Mouse (Mus musculus) heart, embryonic 10.5 days (tissue): ENCODE data around the gene Sdhb. TPM values are rescaled to one million over a fixed set of nuclear protein-coding genes. Genes with fewer than 3 reads are reported as not detected.

ENCODE experiments used
- DNase-seq: peaks from one replicate; pipeline ENCODE4 v3.0.0-alpha.2; 2017; ENCODE audit warnings: low spot score
- H3K27ac ChIP-seq: fragments of 300-500 bp; sonication (generic); 2 replicates; pipeline ENCODE4 v1.5.1; 2016; ENCODE audit warnings: mild to moderate bottlenecking
- H3K27me3 ChIP-seq: fragments of 300-500 bp; sonication (generic); 2 replicates; pipeline ENCODE4 v1.6.1; 2016; ENCODE audit warnings: mild to moderate bottlenecking; ENCODE audit not compliant: poor library complexity, insufficient read depth, severe bottlenecking
- H3K36me3 ChIP-seq: fragments of 300-500 bp; sonication (generic); 2 replicates; pipeline ENCODE4 v1.6.1; 2016; ENCODE audit warnings: mild to moderate bottlenecking, moderate library complexity
- H3K4me1 ChIP-seq: fragments of 300-500 bp; sonication (generic); 2 replicates; pipeline ENCODE4 v1.6.1; 2016; ENCODE audit warnings: mild to moderate bottlenecking
- H3K4me3 ChIP-seq: fragments of 300-500 bp; sonication (generic); 2 replicates; pipeline ENCODE4 v1.5.1; 2016; ENCODE audit warnings: mild to moderate bottlenecking, moderate library complexity
- H3K9me3 ChIP-seq: fragments of 300-500 bp; sonication (generic); 2 replicates; pipeline ENCODE4 v1.6.1; 2016; ENCODE audit warnings: mild to moderate bottlenecking, moderate library complexity
- WGBS: fragments of 180-500 bp; shearing (Covaris S2); methylation state at CpG from one replicate; pipeline ENCODE4 v1.1.7; 2016; 5-methylcytosine and 5-hydroxymethylcytosine counted together
- polyA plus RNA-seq: library from polyadenylated mRNA; unstranded; fragments of >200 nt; fragmentation: Nextera tagmentation; extraction: Ambion mirVana; gene quantifications from 2 replicates; pipeline ENCODE4 v1.2.1, GENCODE M21; 2016

Sdhb gene
- polyA plus RNA-seq, 1 experiment from 2014 or later, result 605 TPM

GRCm38 (mm10) chr4:140964620-140965019 is 3.6 kb downstream of the Sdhb start:
- peak; percentile 85 for DNase-seq
- H3K4me1 ChIP-seq, result peaks cover 34% of the 10 kb centered on the region
- H3K9me3 ChIP-seq, result no peaks in the 10 kb centered on the region
- no peaks in the 10 kb centered on the region for H3K27me3 ChIP-seq
- no peak overlapping the region for H3K27ac ChIP-seq
- WGBS, result 31% methylated on average over 7 of the region's 7 CpGs
- H3K4me3 ChIP-seq, result no peak overlapping the region
- peaks cover 38% of the 10 kb centered on the region for H3K36me3 ChIP-seq

- no peak overlapping the region for H3K4me3 ChIP-seq
- no peak for DNase-seq
- H3K27ac ChIP-seq, result no peak overlapping the region
- H3K27me3 ChIP-seq, result no peaks in the 10 kb centered on the region
- H3K36me3 ChIP-seq, result peaks cover 68% of the 10 kb centered on the region
- H3K4me1 ChIP-seq, result peaks cover 13% of the 10 kb centered on the region
- WGBS, result 84% methylated on average over 11 of the region's 11 CpGs
- no peaks in the 10 kb centered on the region for H3K9me3 ChIP-seq
Measured at GRCm38 (mm10) chr4:140967386-140968159, 6.6 kb downstream of the Sdhb start.

- H3K27ac ChIP-seq, result no peak overlapping the region
- WGBS, result 87% methylated on average over 13 of the region's 13 CpGs
- H3K36me3 ChIP-seq, result peaks cover 99% of the 10 kb centered on the region
- no peaks in the 10 kb centered on the region for H3K27me3 ChIP-seq
- no peak for DNase-seq
- no peak overlapping the region for H3K4me3 ChIP-seq
- H3K9me3 ChIP-seq, result no peaks in the 10 kb centered on the region
- no peaks in the 10 kb centered on the region for H3K4me1 ChIP-seq
Measured at GRCm38 (mm10) chr4:140971691-140972090, 10.7 kb downstream of the Sdhb start.

- Histone ChIP-seq H3K4me3 (no peak overlapping the region), H3K4me1 (no peaks in the 10 kb centered on the region; the same call in 1 of the 2 replicates), H3K27me3 (no peaks in the 10 kb centered on the region), H3K36me3 (peaks cover 100% of the 10 kb centered on the region), H3K27ac (no peak overlapping the region), H3K9me3 (no peaks in the 10 kb centered on the region)
- DNase-seq, result no peak
- WGBS, result 92% methylated on average over 6 of the region's 6 CpGs
Measured at GRCm38 (mm10) chr4:140974408-140974807, 13.4 kb downstream of the Sdhb start.

- no peaks in the 10 kb centered on the region; the same call in 1 of the 2 replicates for H3K4me1 ChIP-seq
- DNase-seq, result no peak
- H3K9me3 ChIP-seq, result no peaks in the 10 kb centered on the region
- H3K4me3 ChIP-seq, result no peak overlapping the region
- H3K36me3 ChIP-seq, result peaks cover 97% of the 10 kb centered on the region
- H3K27ac ChIP-seq, result no peak overlapping the region
- no peaks in the 10 kb centered on the region for H3K27me3 ChIP-seq
- 96% methylated on average over 7 of the region's 7 CpGs for WGBS
Measured at GRCm38 (mm10) chr4:140975356-140975755, 14.4 kb downstream of the Sdhb start.

- H3K4me1 ChIP-seq, result no peaks in the 10 kb centered on the region; the same call in 1 of the 2 replicates
- H3K27me3 ChIP-seq, result no peaks in the 10 kb centered on the region
- 0 out of 2 replicates have a peak, but pooled peaks cover 4% of the 10 kb centered on the region for H3K9me3 ChIP-seq
- H3K27ac ChIP-seq, result no peak overlapping the region
- no peak overlapping the region for H3K4me3 ChIP-seq
- 85% methylated on average over 10 of the region's 10 CpGs for WGBS
- DNase-seq, result no peak
- peaks cover 81% of the 10 kb centered on the region for H3K36me3 ChIP-seq
Measured at GRCm38 (mm10) chr4:140977278-140977677, 16.3 kb downstream of the Sdhb start.

GRCm38 (mm10) chr4:140977886-140978692 is 17.1 kb downstream of the Sdhb start:
- 84% methylated on average over 14 of the region's 14 CpGs for WGBS
- Histone ChIP-seq H3K27ac (no peak overlapping the region), H3K27me3 (no peaks in the 10 kb centered on the region), H3K4me3 (no peak overlapping the region), H3K4me1 (peaks cover 4% of the 10 kb centered on the region), H3K9me3 (0 out of 2 replicates have a peak, but pooled peaks cover 4% of the 10 kb centered on the region), H3K36me3 (peaks cover 73% of the 10 kb centered on the region)
- no peak for DNase-seq

- Histone ChIP-seq H3K4me1 (peaks cover 18% of the 10 kb centered on the region), H3K9me3 (0 out of 2 replicates have a peak, but pooled peaks cover 4% of the 10 kb centered on the region), H3K27me3 (no peaks in the 10 kb centered on the region), H3K27ac (no peak overlapping the region), H3K4me3 (no peak overlapping the region), H3K36me3 (peaks cover 38% of the 10 kb centered on the region)
- no peak for DNase-seq
- 90% methylated on average over 2 of the region's 2 CpGs for WGBS
Measured at GRCm38 (mm10) chr4:140981605-140982004, 20.6 kb downstream of the Sdhb start.

GRCm38 (mm10) chr4:140982808-140983207 is 21.8 kb downstream of the Sdhb start:
- peaks cover 31% of the 10 kb centered on the region for H3K4me1 ChIP-seq
- 0 out of 2 replicates have a peak, but pooled peaks cover 4% of the 10 kb centered on the region for H3K9me3 ChIP-seq
- peaks cover 28% of the 10 kb centered on the region for H3K36me3 ChIP-seq
- no peak overlapping the region for H3K27ac ChIP-seq
- no peak for DNase-seq
- 53% methylated on average over 4 of the region's 4 CpGs for WGBS
- no peaks in the 10 kb centered on the region for H3K27me3 ChIP-seq
- no peak overlapping the region for H3K4me3 ChIP-seq

- 11% methylated on average over 9 of the region's 9 CpGs for WGBS
- Histone ChIP-seq H3K27me3 (no peaks in the 10 kb centered on the region), H3K4me3 (no peak overlapping the region), H3K9me3 (0 out of 2 replicates have a peak, but pooled peaks cover 4% of the 10 kb centered on the region), H3K4me1 (peaks cover 31% of the 10 kb centered on the region), H3K27ac (peak overlapping the region; percentile 37; the same call in 1 of the 2 replicates), H3K36me3 (peaks cover 22% of the 10 kb centered on the region)
- no peak for DNase-seq
Measured at GRCm38 (mm10) chr4:140983442-140983841, 22.4 kb downstream of the Sdhb start.

- Histone ChIP-seq H3K9me3 (0 out of 2 replicates have a peak, but pooled peaks cover 4% of the 10 kb centered on the region), H3K4me3 (no peak overlapping the region), H3K4me1 (peaks cover 42% of the 10 kb centered on the region), H3K27me3 (no peaks in the 10 kb centered on the region), H3K36me3 (peaks cover 11% of the 10 kb centered on the region), H3K27ac (no peak overlapping the region)
- DNase-seq, result no peak
- WGBS, result 82% methylated on average over 6 of the region's 6 CpGs
Measured at GRCm38 (mm10) chr4:140984544-140984943, 23.5 kb downstream of the Sdhb start.

GRCm38 (mm10) chr4:140986024-140986710 is 25.2 kb downstream of the Sdhb start:
- Histone ChIP-seq H3K4me1 (peaks cover 43% of the 10 kb centered on the region), H3K27me3 (no peaks in the 10 kb centered on the region), H3K36me3 (peaks cover 6% of the 10 kb centered on the region; the same call in 1 of the 2 replicates), H3K4me3 (peak overlapping the region; percentile 95), H3K9me3 (0 out of 2 replicates have a peak, but pooled peaks cover 4% of the 10 kb centered on the region), H3K27ac (peak overlapping the region; percentile 92)
- WGBS, result 26% methylated on average over 15 of the region's 15 CpGs
- no peak for DNase-seq
